Mouse (Mus musculus) heart, adult 2 months (tissue): ENCODE results near the gene Zbtb49. TPM values are rescaled to one million over a fixed set of nuclear protein-coding genes. Genes with fewer than 3 reads are reported as not detected.

ENCODE experiments used
- DNase-seq, 2 experiments: peaks; one replicate each; pipeline ENCODE4 v3.0.0; 2021
- H3K27ac ChIP-seq: fragments of 200-600 bp; 2 replicates; pipeline ENCODE4 v1.8.1; 2022
- H3K27me3 ChIP-seq: fragments of 200-500 bp; 2 replicates; pipeline ENCODE4 v1.6.1; 2012; ENCODE audit warnings: mild to moderate bottlenecking, low read length, inconsistent platforms, mixed read lengths; ENCODE audit not compliant: control insufficient read depth, insufficient read depth
- H3K36me3 ChIP-seq: fragments of 200-500 bp; 2 replicates; pipeline ENCODE4 v1.6.1; 2012; ENCODE audit warnings: low read length, inconsistent platforms; ENCODE audit not compliant: control insufficient read depth, insufficient read depth
- H3K4me1 ChIP-seq: fragments of 200-500 bp; 2 replicates; pipeline ENCODE4 v1.6.1; 2011; ENCODE audit warnings: low read length; ENCODE audit not compliant: control insufficient read depth, insufficient read depth
- H3K4me3 ChIP-seq: fragments of 200-600 bp; 2 replicates; pipeline ENCODE4 v1.8.1; 2022
- H3K79me2 ChIP-seq: fragments of 200-500 bp; replicated peaks from 2 replicates; pipeline ENCODE4 v1.6.1; 2012; ENCODE audit warnings: mild to moderate bottlenecking, inconsistent platforms, low read length, moderate library complexity, mixed read lengths; ENCODE audit not compliant: control insufficient read depth, insufficient read depth
- H3K9ac ChIP-seq: fragments of 200-500 bp; 2 replicates; pipeline ENCODE4 v1.6.1; 2012; ENCODE audit warnings: low read depth, mild to moderate bottlenecking, control low read depth, inconsistent platforms, low read length, mixed read lengths
- CTCF ChIP-seq: fragments of 200-600 bp; IDR thresholded peaks from 2 replicates; pipeline ENCODE4 v1.8.1; 2022; ENCODE audit warnings: antibody characterized with exemption, mild to moderate bottlenecking, moderate library complexity
- EP300 ChIP-seq: fragments of 200-500 bp; IDR thresholded peaks from 2 replicates; pipeline ENCODE4 v1.6.1; 2011; ENCODE audit warnings: low read depth, low read length, control low read depth; ENCODE audit not compliant: insufficient read depth
- POLR2A ChIP-seq: fragments of 200-500 bp; IDR thresholded peaks from 2 replicates; pipeline ENCODE4 v1.6.1; 2011; ENCODE audit warnings: mild to moderate bottlenecking, low read depth, low read length, control low read depth; ENCODE audit not compliant: insufficient read depth
- WGBS: fragments of 180-500 bp; shearing (Covaris S2); methylation state at CpG from one replicate; pipeline ENCODE4 v1.1.7; 2018; 5-methylcytosine and 5-hydroxymethylcytosine counted together
- intact Hi-C: fragments of 180-260 bp; cut with DNase I; formaldehyde crosslinking; loops from one replicate; pipeline ENCODE4 v1.15.1; 2025
- polyA plus RNA-seq: library from polyadenylated mRNA; depleted of rRNA; stranded (reverse); fragments of >200 nt; gene quantifications from 2 replicates; pipeline ENCODE4 v1.2.3, GENCODE M21; 2012
- total RNA-seq, 2 experiments: library from RNA; stranded (reverse); gene quantifications; 2 replicates each; pipeline ENCODE4 v1.2.3; 2021

Zbtb49 gene
- total and polyA plus RNA-seq, 3 experiments, result 3.7 to 5.2 (median 4.1) TPM

DNA sequence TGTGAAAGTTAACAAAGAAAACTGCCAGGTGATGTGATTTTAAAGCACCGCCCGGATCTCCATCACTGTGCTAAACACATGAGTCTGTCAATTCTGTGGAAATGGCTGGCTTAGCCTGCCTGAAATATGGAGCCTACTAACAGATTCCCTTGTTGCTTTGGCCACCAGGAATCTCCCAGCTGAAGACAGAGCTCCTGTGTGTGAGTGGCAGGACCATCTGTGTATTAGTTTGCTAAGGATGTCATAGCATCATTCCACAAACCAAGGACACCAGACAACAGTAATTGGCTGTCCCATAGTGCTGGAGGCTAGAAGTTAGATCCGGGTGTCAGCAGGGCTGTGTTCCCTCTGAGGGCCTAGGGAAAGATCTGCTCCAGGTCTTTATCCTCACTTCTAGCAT lies 29.4 kb downstream of the Zbtb49 start:
- no peaks in the 10 kb centered on the region for H3K27me3 ChIP-seq
- H3K4me3 ChIP-seq, result no peak overlapping the region
- no peak for TF ChIP-seq EP300
- no peak for TF ChIP-seq CTCF
- no peak for TF ChIP-seq POLR2A
- no peaks in the 10 kb centered on the region for H3K36me3 ChIP-seq
- H3K79me2 ChIP-seq, result no peaks in the 10 kb centered on the region
- no peak for DNase-seq
- no peaks in the 10 kb centered on the region for H3K4me1 ChIP-seq
- WGBS, result 82% methylated on average over 3 of the region's 3 CpGs
- intact Hi-C loops, result loop anchor here (10.0 kb wide), 1 partner anchor 286 kb away; no protein-coding TSS in a partner anchor
- H3K27ac ChIP-seq, result no peak overlapping the region
- no peak overlapping the region for H3K9ac ChIP-seq

DNA sequence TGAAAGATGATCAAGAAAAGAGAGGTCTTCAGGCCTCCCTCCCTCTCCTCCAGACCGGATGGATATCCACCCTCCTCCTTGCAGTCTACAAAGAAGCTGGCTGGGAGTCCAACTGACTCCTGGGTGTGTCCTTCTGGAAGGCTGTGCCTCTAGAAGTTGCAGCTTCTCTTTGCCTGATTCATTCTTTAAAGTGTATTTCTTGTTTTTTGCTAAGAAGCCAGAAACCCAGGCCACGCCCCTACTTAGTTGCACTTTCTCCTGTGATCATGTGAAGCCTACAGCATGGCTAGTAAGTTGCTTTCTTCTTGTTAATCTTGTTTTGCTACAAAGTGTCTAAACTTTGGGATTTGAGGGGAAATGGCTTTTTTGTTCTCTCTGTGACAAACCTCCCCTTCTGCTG lies 33.3 kb downstream of the Zbtb49 start:
- Histone ChIP-seq H3K27ac (no peak overlapping the region), H3K79me2 (no peaks in the 10 kb centered on the region), H3K27me3 (no peaks in the 10 kb centered on the region; the same call in 1 of the 2 replicates), H3K9ac (no peak overlapping the region), H3K36me3 (no peaks in the 10 kb centered on the region), H3K4me1 (no peaks in the 10 kb centered on the region), H3K4me3 (no peak overlapping the region)
- WGBS, result 73% methylated on average over 2 of the region's 2 CpGs
- intact Hi-C loops, result no loop called here
- TF ChIP-seq CTCF, result no peak
- TF ChIP-seq EP300, result no peak
- TF ChIP-seq POLR2A, result no peak
- no peak for DNase-seq

GRCm38 (mm10) chr5:38184688-38185285 lies 35.5 kb downstream of the Zbtb49 start:
- no peaks in the 10 kb centered on the region for H3K36me3 ChIP-seq
- no peaks in the 10 kb centered on the region for H3K79me2 ChIP-seq
- no peaks in the 10 kb centered on the region; the same call in 1 of the 2 replicates for H3K27me3 ChIP-seq
- H3K27ac ChIP-seq, result no peak overlapping the region
- TF ChIP-seq CTCF, result no peak
- TF ChIP-seq EP300, result no peak
- no peak for TF ChIP-seq POLR2A
- no peak for DNase-seq
- WGBS, result 70% methylated on average over 6 of the region's 6 CpGs
- intact Hi-C loops, result no loop called here
- no peak overlapping the region for H3K4me3 ChIP-seq
- H3K9ac ChIP-seq, result no peak overlapping the region
- H3K4me1 ChIP-seq, result no peaks in the 10 kb centered on the region

DNA sequence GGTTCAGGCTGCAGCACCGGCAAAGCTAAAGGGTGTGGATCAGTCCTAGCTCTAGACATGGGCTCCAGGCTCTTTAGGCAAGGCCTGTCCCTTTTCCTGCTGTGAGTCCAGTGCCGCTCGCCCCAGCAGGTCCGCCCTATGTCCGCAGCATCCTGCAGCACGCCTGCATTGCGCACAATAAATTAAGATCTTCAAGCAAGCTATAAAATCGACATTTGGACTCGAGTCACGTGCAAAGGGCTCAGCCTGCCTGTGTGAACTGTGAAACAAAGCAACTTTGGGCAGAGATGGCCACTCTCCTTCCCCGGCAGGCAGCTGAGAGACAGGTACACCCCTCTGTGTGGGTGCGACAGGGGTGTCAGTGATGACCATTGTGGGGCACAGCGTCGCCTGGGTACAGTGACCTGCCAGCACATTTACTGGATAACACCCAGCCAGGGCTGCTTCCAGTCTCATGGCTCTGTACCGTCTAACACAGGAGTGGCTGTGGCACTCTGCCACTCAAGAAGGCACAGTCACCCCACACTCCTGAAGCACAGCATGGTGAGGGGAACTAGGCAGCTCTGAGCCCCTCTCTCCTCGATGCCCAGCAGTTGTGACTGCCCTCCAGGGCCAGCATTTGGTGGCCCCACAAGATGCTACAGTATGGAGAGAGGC lies 45.9 kb downstream of the Zbtb49 start:
- H3K27me3 ChIP-seq, result no peaks in the 10 kb centered on the region
- no peaks in the 10 kb centered on the region for H3K4me1 ChIP-seq
- H3K36me3 ChIP-seq, result no peaks in the 10 kb centered on the region
- no peak overlapping the region for H3K4me3 ChIP-seq
- WGBS, result 78% methylated on average over 16 of the region's 16 CpGs
- H3K79me2 ChIP-seq, result no peaks in the 10 kb centered on the region
- no peak for DNase-seq
- H3K9ac ChIP-seq, result no peak overlapping the region
- intact Hi-C loops, result no loop called here
- no peak overlapping the region for H3K27ac ChIP-seq
- TF ChIP-seq CTCF (no peak), POLR2A (no peak), EP300 (no peak)

- intact Hi-C loops, result no loop called here
- 46% methylated on average over 5 of the region's 5 CpGs for WGBS
Measured at GRCm38 (mm10) chr5:38173766-38174165, 46.5 kb downstream of the Zbtb49 start.

GRCm38 (mm10) chr5:38168497-38168896 lies 51.8 kb downstream of the Zbtb49 start:
- Histone ChIP-seq H3K36me3 (no peaks in the 10 kb centered on the region), H3K4me1 (no peaks in the 10 kb centered on the region), H3K27me3 (no peaks in the 10 kb centered on the region), H3K4me3 (no peak overlapping the region), H3K9ac (no peak overlapping the region), H3K27ac (no peak overlapping the region), H3K79me2 (no peaks in the 10 kb centered on the region)
- 71% methylated on average over 11 of the region's 11 CpGs for WGBS
- no peak for DNase-seq
- TF ChIP-seq CTCF, result no peak
- no peak for TF ChIP-seq POLR2A
- no peak for TF ChIP-seq EP300
- intact Hi-C loops, result no loop called here

More at GRCm38 (mm10) chr5:38173766-38174165, 46.5 kb downstream of the Zbtb49 start:
- no peaks in the 10 kb centered on the region for H3K4me1 ChIP-seq
- no peak for DNase-seq
- H3K27ac ChIP-seq, result no peak overlapping the region
- TF ChIP-seq POLR2A, result no peak
- no peak for TF ChIP-seq CTCF
- TF ChIP-seq EP300, result no peak
- H3K79me2 ChIP-seq, result no peaks in the 10 kb centered on the region
- H3K36me3 ChIP-seq, result no peaks in the 10 kb centered on the region
- no peak overlapping the region for H3K9ac ChIP-seq
- no peaks in the 10 kb centered on the region for H3K27me3 ChIP-seq
- no peak overlapping the region for H3K4me3 ChIP-seq
